Mouse (Mus musculus): ENCODE measurements around the gene Phactr2.

DNA sequence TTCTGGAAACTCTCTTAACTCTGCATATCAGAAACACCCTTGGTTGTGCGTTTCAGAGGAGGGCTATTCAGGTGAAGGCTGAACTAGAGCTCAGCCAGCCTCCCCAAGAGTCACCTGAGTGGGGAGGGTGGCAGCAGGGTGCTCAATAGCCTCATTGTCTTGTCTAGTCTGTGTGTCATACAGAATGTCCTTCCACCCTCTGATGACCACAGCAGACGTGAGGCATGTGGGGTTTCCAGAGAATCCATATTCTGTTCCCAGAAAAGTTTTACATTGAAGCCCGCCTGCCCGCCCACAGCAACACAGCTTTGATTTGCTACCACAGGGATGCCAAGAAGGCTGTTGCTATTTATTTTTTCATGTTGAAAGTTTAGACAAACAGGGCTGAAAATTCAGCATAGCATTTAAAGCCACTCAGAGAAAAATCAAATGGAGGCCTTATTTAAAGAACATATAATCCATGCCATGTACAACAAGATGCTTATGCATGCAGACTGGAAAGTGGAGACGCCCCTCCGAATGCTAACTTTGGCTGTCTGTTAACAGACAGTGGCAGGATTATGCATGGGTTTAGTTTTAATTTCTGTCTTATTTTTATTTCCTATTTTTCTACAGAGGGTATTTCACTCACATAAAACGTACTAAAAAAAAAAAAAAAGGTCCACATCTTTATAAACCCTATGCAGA lies 248.7 kb downstream of the Phactr2 start:
- TF ChIP-seq CTCF (conservative IDR thresholded peaks at IDR 0.05; ENCODE audit: insufficient read depth, insufficient read length, low read depth, low read length) (no peak), POLR2A (IDR thresholded peaks at IDR 0.05; ENCODE audit: low read depth, low read length) (no peak)

Data from kidney, adult 2 months (tissue).